Mouse (Mus musculus) liver, embryonic 11.5 days (tissue): ENCODE data around the gene Aldh3b1. TPM values are rescaled to one million over a fixed set of nuclear protein-coding genes. Genes with fewer than 3 reads are reported as not detected.

ENCODE experiments used
- ATAC-seq: fragments of 200-750 bp; cut with Nextera tagmentation; replicated peaks from 2 replicates; pipeline ENCODE4 v1.8.0; 2017; ENCODE audit warnings: moderate number of reproducible peaks, mild to moderate bottlenecking, moderate TSS enrichment, moderate library complexity; ENCODE audit not compliant: low FRiP score
- DNase-seq: peaks from one replicate; pipeline ENCODE4 v3.0.0-alpha.2; 2017; ENCODE audit warnings: low spot score
- H3K27ac ChIP-seq: fragments of 300-500 bp; sonication (generic); 2 replicates; pipeline ENCODE4 v1.5.1; 2014; ENCODE audit warnings: mild to moderate bottlenecking, low read depth, low read length, control low read depth
- H3K27me3 ChIP-seq: fragments of 300-500 bp; sonication (generic); replicated peaks from 2 replicates; pipeline ENCODE4 v1.6.1; 2014; ENCODE audit warnings: low read length, mixed read lengths; ENCODE audit not compliant: control insufficient read depth, insufficient read depth
- H3K36me3 ChIP-seq: fragments of 300-500 bp; sonication (generic); 2 replicates; pipeline ENCODE4 v1.6.1; 2014; ENCODE audit warnings: mild to moderate bottlenecking, low read length, moderate library complexity, mixed read lengths; ENCODE audit not compliant: control insufficient read depth, insufficient read depth
- H3K4me1 ChIP-seq: fragments of 300-500 bp; sonication (generic); replicated peaks from 2 replicates; pipeline ENCODE4 v1.6.1; 2014; ENCODE audit warnings: low read length, mixed read lengths; ENCODE audit not compliant: control insufficient read depth, insufficient read depth
- H3K4me2 ChIP-seq: fragments of 300-500 bp; sonication (generic); 2 replicates; pipeline ENCODE4 v1.6.1; 2014; ENCODE audit warnings: mild to moderate bottlenecking, control low read depth, moderate library complexity
- H3K4me3 ChIP-seq: fragments of 300-500 bp; sonication (generic); 2 replicates; pipeline ENCODE4 v1.5.1; 2014; ENCODE audit warnings: low read depth, low read length, control low read depth
- H3K9ac ChIP-seq: fragments of 300-500 bp; sonication (generic); 2 replicates; pipeline ENCODE4 v1.6.1; 2014; ENCODE audit warnings: low read depth, low read length, control low read depth
- H3K9me3 ChIP-seq: fragments of 300-500 bp; sonication (generic); 2 replicates; pipeline ENCODE4 v1.6.1; 2016; ENCODE audit warnings: low read length, inconsistent platforms, mixed read lengths; ENCODE audit not compliant: control insufficient read depth
- WGBS: fragments of 180-500 bp; shearing (Covaris S2); extraction: QIAGEN DNeasy Blood & Tissue Kit; methylation state at CpG from one replicate; pipeline ENCODE4 v1.1.7; 2014; 5-methylcytosine and 5-hydroxymethylcytosine counted together
- polyA plus RNA-seq: library from polyadenylated mRNA; unstranded; fragments of >200 nt; fragmentation: Nextera tagmentation; extraction: Ambion mirVana; gene quantifications from 2 replicates; pipeline ENCODE4 v1.2.1, GENCODE M21; 2014

Aldh3b1 gene
- polyA plus RNA-seq, 1 experiment from 2014 or later: 1.7 TPM

- H3K36me3 ChIP-seq: peaks cover 16% of the 10 kb centered on the region
Measured at GRCm38 (mm10) chr19:3890181-3890580, 39.4 kb downstream of the Aldh3b1 start.

GRCm38 (mm10) chr19:3889096-3889495, 40.5 kb downstream of the Aldh3b1 start:
- ATAC-seq (no peak), DNase-seq (no peak)
- WGBS: 84% methylated on average over 5 of the region's 5 CpGs
- peaks cover 15% of the 10 kb centered on the region for H3K36me3 ChIP-seq
- H3K4me2 ChIP-seq: no peak overlapping the region
- H3K9me3 ChIP-seq: no peaks in the 10 kb centered on the region
- no peaks in the 10 kb centered on the region for H3K27me3 ChIP-seq
- H3K9ac ChIP-seq: no peak overlapping the region
- H3K27ac ChIP-seq: no peak overlapping the region
- H3K4me3 ChIP-seq: no peak overlapping the region
- no peaks in the 10 kb centered on the region for H3K4me1 ChIP-seq

More at GRCm38 (mm10) chr19:3890181-3890580, 39.4 kb downstream of the Aldh3b1 start:
- Histone ChIP-seq H3K9me3 (no peaks in the 10 kb centered on the region), H3K4me3 (no peak overlapping the region), H3K4me1 (no peaks in the 10 kb centered on the region), H3K27me3 (no peaks in the 10 kb centered on the region), H3K4me2 (no peak overlapping the region), H3K9ac (no peak overlapping the region), H3K27ac (no peak overlapping the region)
- WGBS: 87% methylated on average over 8 of the region's 8 CpGs
- ATAC-seq (no peak), DNase-seq (no peak)

DNA sequence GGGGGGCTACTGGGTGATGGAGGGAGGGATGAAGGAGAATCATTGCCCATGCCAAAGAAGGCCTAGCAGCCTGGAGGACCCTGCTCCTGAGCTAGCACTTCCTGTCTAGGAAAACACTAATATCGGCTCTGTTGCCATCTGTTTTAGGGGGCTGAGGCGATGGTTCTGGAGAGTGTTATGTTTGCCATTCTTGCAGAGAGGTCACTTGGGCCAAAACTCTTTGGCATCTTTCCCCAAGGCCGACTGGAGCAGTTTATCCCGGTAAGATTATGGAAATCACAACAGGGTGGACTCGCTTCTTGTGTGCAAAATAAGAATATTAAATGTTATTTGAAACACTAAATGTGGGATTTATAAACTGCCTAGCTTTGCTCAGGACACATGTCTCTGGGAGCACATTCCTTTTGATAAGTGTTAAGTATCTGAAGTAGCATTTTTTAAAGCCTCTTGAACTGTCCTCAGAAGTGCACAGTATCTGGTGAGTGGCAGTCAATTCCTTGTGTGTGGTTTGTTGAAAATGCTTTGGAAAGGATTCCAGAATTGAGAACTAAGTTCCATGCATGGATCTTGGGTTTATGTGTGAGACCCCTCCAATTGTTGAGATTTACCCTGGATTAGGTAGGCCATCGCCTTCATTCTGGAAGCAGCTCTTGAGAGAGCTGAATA, 45.1 kb downstream of the Aldh3b1 start:
- 71% methylated on average over 6 of the region's 6 CpGs for WGBS
- Histone ChIP-seq H3K36me3 (peaks cover 4% of the 10 kb centered on the region), H3K4me1 (no peaks in the 10 kb centered on the region), H3K9ac (no peak overlapping the region), H3K9me3 (no peaks in the 10 kb centered on the region), H3K4me2 (no peak overlapping the region), H3K27me3 (no peaks in the 10 kb centered on the region), H3K4me3 (no peak overlapping the region), H3K27ac (no peak overlapping the region)
- ATAC-seq: no peak
- DNase-seq: peak; percentile 10

GRCm38 (mm10) chr19:3882214-3882613, 47.4 kb downstream of the Aldh3b1 start:
- peaks cover 4% of the 10 kb centered on the region for H3K36me3 ChIP-seq
- no peaks in the 10 kb centered on the region for H3K4me1 ChIP-seq
- H3K4me3 ChIP-seq: no peak overlapping the region
- no peak for DNase-seq
- no peaks in the 10 kb centered on the region for H3K9me3 ChIP-seq
- no peaks in the 10 kb centered on the region for H3K27me3 ChIP-seq
- no peak overlapping the region for H3K9ac ChIP-seq
- H3K27ac ChIP-seq: no peak overlapping the region
- ATAC-seq: no peak
- no peak overlapping the region for H3K4me2 ChIP-seq
- 84% methylated on average over 4 of the region's 4 CpGs for WGBS

- 81% methylated on average over 6 of the region's 6 CpGs for WGBS
- Histone ChIP-seq H3K9me3 (no peaks in the 10 kb centered on the region), H3K4me2 (no peak overlapping the region), H3K36me3 (peaks cover 2% of the 10 kb centered on the region), H3K27ac (no peak overlapping the region), H3K4me1 (no peaks in the 10 kb centered on the region), H3K4me3 (no peak overlapping the region), H3K9ac (no peak overlapping the region), H3K27me3 (no peaks in the 10 kb centered on the region)
- DNase-seq: no peak
- no peak for ATAC-seq
Measured at GRCm38 (mm10) chr19:3880054-3880848, 49.4 kb downstream of the Aldh3b1 start.

- no peak overlapping the region for H3K4me3 ChIP-seq
- H3K27ac ChIP-seq: no peak overlapping the region
- no peaks in the 10 kb centered on the region for H3K9me3 ChIP-seq
- H3K4me1 ChIP-seq: no peaks in the 10 kb centered on the region
- DNase-seq (no peak), ATAC-seq (no peak)
- 88% methylated on average over 7 of the region's 7 CpGs for WGBS
- H3K4me2 ChIP-seq: no peak overlapping the region
- no peaks in the 10 kb centered on the region for H3K27me3 ChIP-seq
- 0 out of 2 replicates have a peak, but pooled peaks cover 2% of the 10 kb centered on the region for H3K36me3 ChIP-seq
- no peak overlapping the region for H3K9ac ChIP-seq
Measured at GRCm38 (mm10) chr19:3875045-3875444, 54.6 kb downstream of the Aldh3b1 start.

DNA sequence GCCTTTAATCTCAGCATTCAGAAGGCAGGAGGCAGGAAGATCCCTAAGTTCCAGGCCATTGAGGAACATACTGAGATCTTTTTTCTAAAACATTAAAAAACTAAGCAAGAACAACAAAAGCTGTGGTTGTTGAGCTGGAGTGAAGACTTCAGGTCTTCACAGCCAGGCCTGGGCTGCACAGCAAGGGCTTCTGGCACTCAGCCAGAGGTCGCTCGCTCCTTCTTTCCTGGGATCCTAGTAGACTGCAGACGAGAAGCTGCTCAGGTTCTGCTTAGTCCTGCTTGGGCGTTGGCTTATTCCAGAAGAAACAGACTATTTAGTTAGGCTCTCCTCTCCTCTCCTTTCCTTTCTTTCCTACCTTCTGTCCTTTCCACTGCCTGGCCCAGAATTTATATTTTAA, 57.2 kb downstream of the Aldh3b1 start:
- H3K9ac ChIP-seq: no peak overlapping the region

DNA sequence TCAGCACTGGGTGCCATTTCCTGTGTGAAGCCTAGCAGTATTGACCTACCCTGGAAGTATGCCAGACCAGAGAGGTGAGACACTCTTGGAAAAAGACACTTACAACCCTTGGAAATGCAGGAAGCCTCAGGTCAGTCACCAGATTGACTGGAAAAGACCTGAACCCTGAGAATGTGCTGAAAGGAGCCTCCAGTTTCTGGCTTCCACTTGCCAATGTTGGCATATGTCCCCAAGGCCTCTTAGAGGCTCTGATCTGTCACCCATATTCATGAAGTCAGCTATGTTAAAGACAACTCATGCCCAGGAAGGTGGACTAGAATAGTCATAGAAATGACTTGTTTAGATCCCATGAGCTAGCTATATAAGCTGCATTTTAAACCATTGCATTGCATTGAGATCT, 58.1 kb downstream of the Aldh3b1 start:
- Histone ChIP-seq H3K36me3 (peaks cover 5% of the 10 kb centered on the region; the same call in 1 of the 2 replicates), H3K4me1 (no peaks in the 10 kb centered on the region), H3K27me3 (no peaks in the 10 kb centered on the region), H3K27ac (no peak overlapping the region), H3K9ac (no peak overlapping the region), H3K9me3 (no peaks in the 10 kb centered on the region), H3K4me3 (no peak overlapping the region), H3K4me2 (no peak overlapping the region)
- no peak for ATAC-seq
- no peak for DNase-seq

More for the DNA sequence above, 57.2 kb downstream of the Aldh3b1 start:
- Histone ChIP-seq H3K4me3 (no peak overlapping the region), H3K4me2 (no peak overlapping the region), H3K4me1 (no peaks in the 10 kb centered on the region), H3K9me3 (no peaks in the 10 kb centered on the region), H3K27ac (no peak overlapping the region), H3K36me3 (0 out of 2 replicates have a peak, but pooled peaks cover 2% of the 10 kb centered on the region), H3K27me3 (no peaks in the 10 kb centered on the region)
- DNase-seq (no peak), ATAC-seq (no peak)
- 82% methylated on average over 4 of the region's 4 CpGs for WGBS
